Mouse (Mus musculus): ENCODE results near the gene Kcp. TPM values are rescaled to one million over a fixed set of nuclear protein-coding genes. Genes with fewer than 3 reads are reported as not detected.
A peak's percentile ranks its signal among the peaks of the same experiment; 100 is the strongest.

Gene Kcp
- polyA plus RNA-seq, 1 experiment from 2014 or later, result 11.5 TPM

DNA sequence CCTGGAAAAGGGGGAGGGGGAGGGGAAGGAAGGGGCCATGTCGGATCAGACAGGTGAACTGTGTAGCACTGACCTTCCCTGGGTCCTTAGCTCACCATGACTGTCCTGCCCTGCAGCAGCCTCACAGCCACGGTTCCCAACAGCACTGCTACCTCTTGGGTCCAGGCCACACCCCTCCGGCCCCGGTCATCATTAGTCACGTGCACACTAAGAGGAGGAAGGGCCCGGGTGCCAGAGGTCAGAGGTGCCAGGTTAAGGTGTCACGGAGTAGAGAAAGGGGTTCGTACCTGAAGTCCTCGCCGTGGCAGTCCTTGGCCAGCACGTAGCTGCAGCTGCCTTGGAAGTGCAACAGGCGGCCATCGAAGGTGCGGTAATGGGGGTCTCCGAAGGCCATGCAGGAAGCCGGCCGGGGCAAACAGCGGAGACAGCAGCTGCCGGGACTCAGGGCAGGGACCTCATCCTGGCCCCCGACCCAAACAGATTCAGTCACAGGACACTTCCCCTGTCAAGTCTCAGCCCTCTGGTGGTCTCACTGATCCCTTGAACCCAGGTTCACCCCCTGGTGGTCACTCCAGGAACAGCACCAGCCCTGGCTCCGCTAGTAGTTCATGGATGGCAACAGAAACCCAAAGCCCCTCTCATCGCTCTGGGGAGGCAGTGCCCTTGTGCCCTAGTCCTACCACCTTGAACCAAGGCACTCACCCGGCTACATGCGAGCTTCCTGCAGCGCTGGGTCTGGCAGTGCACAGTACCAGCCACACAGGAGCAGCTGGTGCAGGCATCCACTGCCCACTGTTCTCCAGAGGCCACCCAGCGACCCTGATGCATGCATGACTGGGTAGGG, 22.8 kb downstream of the Kcp start:
- H3K4me2 ChIP-seq (ENCODE audit: low read depth, low read length), result peak overlapping the region; percentile 88
- H3K4me1 ChIP-seq (replicated peaks; ENCODE audit: control insufficient read depth, insufficient read depth, low read length), result peaks cover 3% of the 10 kb centered on the region; the same call in 1 of the 2 replicates
- peak overlapping the region; percentile 52 for H3K9ac ChIP-seq (ENCODE audit: low read length)
- no peaks in the 10 kb centered on the region for H3K9me3 ChIP-seq (ENCODE audit: control insufficient read depth, low read length)
- no peaks in the 10 kb centered on the region for H3K36me3 ChIP-seq (ENCODE audit: control insufficient read depth, insufficient read depth, low read length)
- WGBS, result 5% methylated on average over 26 of the region's 26 CpGs
- no peak overlapping the region for H3K27ac ChIP-seq (ENCODE audit: low read length)
- ATAC-seq (ENCODE audit: low read depth), result peak; percentile 65
- H3K4me3 ChIP-seq (ENCODE audit: low read length), result peak overlapping the region; percentile 52
- H3K27me3 ChIP-seq (ENCODE audit: control insufficient read depth, insufficient read depth, low read depth, low read length), result no peaks in the 10 kb centered on the region

DNA sequence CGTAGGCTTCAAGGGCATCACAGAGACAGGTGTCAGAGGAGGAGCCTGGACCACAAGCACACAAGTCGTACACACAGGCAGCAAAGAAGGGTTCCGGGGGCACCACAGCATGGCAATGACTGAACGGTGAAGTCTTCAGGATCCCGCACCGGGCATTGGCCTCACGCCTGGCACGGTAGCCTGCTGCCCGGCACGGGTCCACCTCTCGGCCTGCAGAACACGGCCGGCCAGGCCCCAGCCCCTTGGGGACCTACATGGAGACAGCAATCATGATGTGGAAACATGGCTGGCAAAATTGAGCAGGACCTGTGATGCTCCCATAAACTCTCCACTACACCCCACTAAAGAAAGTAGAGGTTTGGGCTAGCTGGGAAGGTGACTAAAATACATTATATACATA, 25.1 kb downstream of the Kcp start:
- 91% methylated on average over 13 of the region's 13 CpGs for WGBS

DNA sequence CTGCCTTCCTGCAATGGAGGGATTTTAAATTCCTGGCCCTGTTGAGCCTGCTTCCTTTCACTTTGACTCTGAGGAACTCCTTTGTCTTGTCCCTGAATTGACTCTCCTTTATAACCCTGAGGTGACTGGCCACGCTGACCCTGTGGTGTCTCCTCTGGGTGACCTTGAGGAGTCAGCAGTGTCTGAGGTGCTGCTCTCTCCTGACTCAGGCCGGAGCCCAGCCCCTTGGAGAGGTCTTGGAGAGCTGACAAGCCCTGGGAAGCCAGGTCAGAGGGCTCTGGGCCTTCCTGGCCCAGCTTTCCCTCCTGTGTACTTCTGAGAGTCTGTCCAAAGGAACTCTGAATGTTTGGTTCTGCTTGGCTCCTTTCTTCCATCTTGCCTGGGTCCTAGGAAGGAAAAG, 33.0 kb downstream of the Kcp start:
- Histone ChIP-seq H3K9ac (ENCODE audit: low read length) (no peak overlapping the region), H3K4me2 (ENCODE audit: low read depth, low read length) (no peak overlapping the region), H3K27me3 (ENCODE audit: control insufficient read depth, insufficient read depth, low read depth, low read length) (no peaks in the 10 kb centered on the region; the same call in 1 of the 2 replicates), H3K4me1 (replicated peaks; ENCODE audit: control insufficient read depth, insufficient read depth, low read length) (peaks cover 9% of the 10 kb centered on the region), H3K4me3 (ENCODE audit: low read length) (no peak overlapping the region), H3K27ac (ENCODE audit: low read length) (no peak overlapping the region), H3K36me3 (ENCODE audit: control insufficient read depth, insufficient read depth, low read length) (peaks cover 11% of the 10 kb centered on the region), H3K9me3 (ENCODE audit: control insufficient read depth, low read length) (no peaks in the 10 kb centered on the region)
- WGBS, result 63% methylated on average over 2 of the region's 2 CpGs
- no peak for ATAC-seq (ENCODE audit: low read depth)

More for the DNA sequence above, 25.1 kb downstream of the Kcp start:
- no peak for ATAC-seq (ENCODE audit: low read depth)
- H3K36me3 ChIP-seq (ENCODE audit: control insufficient read depth, insufficient read depth, low read length), result no peaks in the 10 kb centered on the region
- H3K4me1 ChIP-seq (replicated peaks; ENCODE audit: control insufficient read depth, insufficient read depth, low read length), result peaks cover 3% of the 10 kb centered on the region; the same call in 1 of the 2 replicates
- no peaks in the 10 kb centered on the region for H3K9me3 ChIP-seq (ENCODE audit: control insufficient read depth, low read length)
- no peak overlapping the region for H3K4me2 ChIP-seq (ENCODE audit: low read depth, low read length)
- H3K9ac ChIP-seq (ENCODE audit: low read length), result no peak overlapping the region
- no peak overlapping the region for H3K27ac ChIP-seq (ENCODE audit: low read length)
- no peaks in the 10 kb centered on the region for H3K27me3 ChIP-seq (ENCODE audit: control insufficient read depth, insufficient read depth, low read depth, low read length)
- no peak overlapping the region for H3K4me3 ChIP-seq (ENCODE audit: low read length)

DNA sequence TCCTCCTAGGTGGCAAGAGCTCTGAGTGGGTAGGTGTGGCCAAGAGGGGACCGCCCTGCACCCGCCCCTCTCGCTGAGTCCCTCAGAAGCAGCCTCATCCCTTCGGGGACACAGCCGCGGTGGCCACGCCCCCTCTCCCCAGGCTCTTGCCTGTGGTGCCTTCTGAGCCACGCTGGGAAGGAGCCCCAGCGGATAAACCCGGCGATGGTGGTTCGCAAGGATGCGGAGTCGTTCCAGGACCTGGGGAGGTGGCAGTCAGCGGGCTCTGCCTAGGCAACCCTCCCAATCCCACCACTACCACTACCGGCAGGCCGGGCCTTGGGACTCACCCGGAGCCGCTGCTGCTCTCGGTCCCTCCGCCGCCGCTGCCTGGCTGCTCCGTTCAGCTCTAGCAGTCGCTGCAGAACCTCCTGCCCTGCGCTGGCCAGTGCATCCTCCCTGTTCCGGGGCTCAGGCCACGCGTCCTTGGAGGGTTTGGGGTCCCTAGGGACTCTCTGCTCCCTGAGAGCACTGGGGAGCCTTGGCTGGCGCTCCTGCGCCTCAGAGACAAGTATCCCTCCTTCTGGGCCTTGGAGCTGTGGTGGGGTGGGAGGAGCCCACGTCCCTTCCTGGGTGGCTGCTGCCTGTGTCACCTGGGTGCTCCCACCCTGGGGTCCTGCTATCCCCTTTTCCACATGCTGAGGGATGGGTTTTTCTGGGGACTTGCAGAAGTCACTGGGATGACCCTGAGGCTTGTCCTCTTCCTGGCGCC, 33.6 kb downstream of the Kcp start:
- Histone ChIP-seq H3K4me1 (replicated peaks; ENCODE audit: control insufficient read depth, insufficient read depth, low read length) (peaks cover 9% of the 10 kb centered on the region), H3K27me3 (ENCODE audit: control insufficient read depth, insufficient read depth, low read depth, low read length) (no peaks in the 10 kb centered on the region; the same call in 1 of the 2 replicates), H3K9ac (ENCODE audit: low read length) (peak overlapping the region; percentile 65), H3K9me3 (ENCODE audit: control insufficient read depth, low read length) (no peaks in the 10 kb centered on the region), H3K36me3 (ENCODE audit: control insufficient read depth, insufficient read depth, low read length) (peaks cover 11% of the 10 kb centered on the region), H3K4me3 (ENCODE audit: low read length) (peak overlapping the region; percentile 55), H3K4me2 (ENCODE audit: low read depth, low read length) (peak overlapping the region; percentile 77), H3K27ac (ENCODE audit: low read length) (no peak overlapping the region)
- WGBS, result 3% methylated on average over 29 of the region's 33 CpGs
- ATAC-seq (ENCODE audit: low read depth), result peak; percentile 97

DNA sequence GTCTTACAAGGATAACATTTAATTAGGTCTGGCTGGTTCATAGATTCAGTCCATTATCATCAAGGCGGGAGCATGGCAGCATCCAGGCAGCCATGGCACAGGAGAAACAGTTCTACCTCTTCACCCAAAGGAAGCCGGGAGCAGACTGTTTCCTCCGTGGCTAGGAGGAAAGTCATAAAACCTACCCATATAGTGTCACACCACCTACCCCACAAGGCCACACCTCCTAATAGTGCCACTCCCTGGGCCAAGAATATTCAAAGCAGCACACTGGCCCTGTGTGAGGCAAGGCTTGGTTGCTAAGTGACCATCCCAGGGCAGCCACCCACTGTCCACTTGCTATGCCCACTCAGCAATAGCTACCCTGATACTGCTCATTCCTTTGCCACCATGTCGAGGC, 36.6 kb downstream of the Kcp start, which contains the start of gene Atp6v1fnb:
Atp6v1fnb (plus strand) TSS at position 301 of the 400 bp plus-strand sequence.
- 92% methylated on average over 4 of the region's 4 CpGs for WGBS
- Histone ChIP-seq H3K9me3 (ENCODE audit: control insufficient read depth, low read length) (no peaks in the 10 kb centered on the region), H3K27ac (ENCODE audit: low read length) (no peak within 1 kb of the TSS), H3K27me3 (ENCODE audit: control insufficient read depth, insufficient read depth, low read depth, low read length) (no peaks in the 10 kb centered on the region; the same call in 1 of the 2 replicates), H3K4me2 (ENCODE audit: low read depth, low read length) (no peak within 1 kb of the TSS), H3K4me3 (ENCODE audit: low read length) (no peak within 1 kb of the TSS), H3K36me3 (ENCODE audit: control insufficient read depth, insufficient read depth, low read length) (peaks cover 11% of the 10 kb centered on the region), H3K4me1 (replicated peaks; ENCODE audit: control insufficient read depth, insufficient read depth, low read length) (peaks cover 14% of the 10 kb centered on the region), H3K9ac (ENCODE audit: low read length) (no peak within 1 kb of the TSS)
- ATAC-seq (ENCODE audit: low read depth), result no peak

DNA sequence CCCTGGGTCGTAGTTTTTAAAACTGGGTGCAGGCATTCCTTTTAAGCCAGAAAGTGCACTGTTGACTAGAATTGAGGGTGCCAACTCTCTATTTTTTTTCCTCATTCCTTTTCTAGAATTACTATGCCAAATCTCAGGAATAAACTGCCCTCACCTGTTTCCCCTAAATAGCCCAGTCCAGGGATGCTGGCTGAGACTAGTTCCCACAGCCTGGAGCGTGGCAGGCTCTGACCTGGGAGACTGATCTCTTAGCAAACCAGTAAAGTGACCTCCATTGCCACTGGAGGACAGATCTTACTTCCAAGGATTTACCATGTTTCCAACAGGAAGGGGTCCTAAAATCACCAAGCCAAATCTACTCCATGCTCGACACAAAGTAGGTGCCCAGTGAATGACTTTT, 38.9 kb downstream of the Kcp start:
- Histone ChIP-seq H3K4me1 (replicated peaks; ENCODE audit: control insufficient read depth, insufficient read depth, low read length) (peaks cover 9% of the 10 kb centered on the region), H3K27me3 (ENCODE audit: control insufficient read depth, insufficient read depth, low read depth, low read length) (no peaks in the 10 kb centered on the region), H3K9me3 (ENCODE audit: control insufficient read depth, low read length) (no peaks in the 10 kb centered on the region), H3K4me3 (ENCODE audit: low read length) (peak overlapping the region; percentile 85), H3K36me3 (ENCODE audit: control insufficient read depth, insufficient read depth, low read length) (peaks cover 11% of the 10 kb centered on the region), H3K27ac (ENCODE audit: low read length) (no peak overlapping the region), H3K4me2 (ENCODE audit: low read depth, low read length) (peak overlapping the region; percentile 82), H3K9ac (ENCODE audit: low read length) (no peak overlapping the region)
- no peak for ATAC-seq (ENCODE audit: low read depth)
- WGBS, result 79% methylated on average over 3 of the region's 3 CpGs

DNA sequence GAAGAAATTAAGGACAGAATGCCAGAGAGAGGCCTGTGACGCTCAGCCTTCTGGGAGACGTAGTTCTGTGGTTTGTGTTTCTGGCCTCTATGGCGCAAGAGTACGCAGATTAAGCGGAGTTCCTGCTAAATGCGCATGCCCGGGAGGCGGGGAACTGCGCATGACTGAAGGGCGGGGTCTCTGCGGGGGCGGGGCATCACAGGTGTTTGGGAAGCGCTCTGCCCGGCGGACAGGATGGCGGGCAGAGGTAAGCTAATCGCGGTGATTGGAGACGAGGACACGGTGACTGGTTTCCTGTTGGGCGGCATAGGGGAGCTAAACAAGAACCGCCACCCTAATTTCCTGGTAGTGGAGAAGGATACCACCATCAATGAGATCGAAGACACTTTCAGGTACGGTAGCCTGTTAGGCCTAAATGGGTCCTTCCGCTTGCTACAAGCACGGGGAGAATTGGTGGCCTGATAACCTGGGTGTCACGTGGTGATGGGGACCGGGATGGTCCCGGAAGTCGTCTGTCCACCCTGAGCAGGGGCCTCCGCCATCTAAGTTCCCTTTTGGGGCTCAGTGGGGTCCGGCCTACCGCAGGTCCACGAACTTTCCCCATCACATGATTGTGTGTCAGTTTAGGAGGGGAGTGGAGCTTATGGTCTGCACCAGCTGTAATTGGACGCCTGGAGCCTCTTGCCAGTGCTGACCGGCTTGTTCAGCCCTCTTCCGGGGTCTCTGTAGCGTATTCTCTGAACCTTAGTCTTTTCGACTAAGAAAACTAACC, 40.0 kb downstream of the Kcp start, which contains the start of gene Atp6v1f:
Atp6v1f (plus strand) TSS at position 136 of the 772 bp plus-strand sequence.
- Histone ChIP-seq H3K27ac (ENCODE audit: low read length) (peak within 1 kb of the TSS; percentile 59), H3K4me1 (replicated peaks; ENCODE audit: control insufficient read depth, insufficient read depth, low read length) (peaks cover 5% of the 10 kb centered on the region; the same call in 1 of the 2 replicates), H3K36me3 (ENCODE audit: control insufficient read depth, insufficient read depth, low read length) (peaks cover 11% of the 10 kb centered on the region), H3K9me3 (ENCODE audit: control insufficient read depth, low read length) (no peaks in the 10 kb centered on the region), H3K27me3 (ENCODE audit: control insufficient read depth, insufficient read depth, low read depth, low read length) (no peaks in the 10 kb centered on the region), H3K4me3 (ENCODE audit: low read length) (peak within 1 kb of the TSS; percentile 85), H3K4me2 (ENCODE audit: low read depth, low read length) (peak within 1 kb of the TSS; percentile 82), H3K9ac (ENCODE audit: low read length) (peak within 1 kb of the TSS; percentile 81)
- WGBS, result under 1% methylated on average over 39 of the region's 39 CpGs
- peak; percentile 95 for ATAC-seq (ENCODE audit: low read depth)

DNA sequence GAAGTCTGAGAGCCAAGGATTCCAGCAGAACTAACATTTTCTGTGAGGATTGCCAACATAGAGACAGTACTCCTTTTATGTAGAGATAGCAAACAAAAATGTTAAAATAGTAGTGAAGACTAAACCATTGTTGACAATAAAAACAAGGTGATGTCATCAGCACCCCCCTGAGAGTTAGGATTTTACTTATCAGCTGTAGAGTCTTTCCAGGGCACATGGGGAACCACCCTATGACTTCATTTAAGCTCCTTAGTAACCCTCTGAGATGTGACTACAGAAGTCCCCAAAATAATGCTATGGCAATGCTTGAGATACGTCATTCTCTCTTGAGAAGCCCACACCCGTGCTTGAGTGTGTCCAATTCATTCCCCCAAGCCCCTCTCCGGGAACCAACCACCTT, 44.4 kb downstream of the Kcp start:
- no peak for ATAC-seq (ENCODE audit: low read depth)
- Histone ChIP-seq H3K27ac (ENCODE audit: low read length) (no peak overlapping the region), H3K27me3 (ENCODE audit: control insufficient read depth, insufficient read depth, low read depth, low read length) (no peaks in the 10 kb centered on the region), H3K4me1 (replicated peaks; ENCODE audit: control insufficient read depth, insufficient read depth, low read length) (peaks cover under 1% of the 10 kb centered on the region; the same call in 1 of the 2 replicates), H3K4me3 (ENCODE audit: low read length) (no peak overlapping the region), H3K9me3 (ENCODE audit: control insufficient read depth, low read length) (no peaks in the 10 kb centered on the region), H3K36me3 (ENCODE audit: control insufficient read depth, insufficient read depth, low read length) (no peaks in the 10 kb centered on the region; the same call in 1 of the 2 replicates), H3K4me2 (ENCODE audit: low read depth, low read length) (no peak overlapping the region), H3K9ac (ENCODE audit: low read length) (no peak overlapping the region)
- WGBS, result 54% methylated on average over 3 of the region's 3 CpGs

All from lung, embryonic 16.5 days (tissue).